In the genomic region with DNA sequence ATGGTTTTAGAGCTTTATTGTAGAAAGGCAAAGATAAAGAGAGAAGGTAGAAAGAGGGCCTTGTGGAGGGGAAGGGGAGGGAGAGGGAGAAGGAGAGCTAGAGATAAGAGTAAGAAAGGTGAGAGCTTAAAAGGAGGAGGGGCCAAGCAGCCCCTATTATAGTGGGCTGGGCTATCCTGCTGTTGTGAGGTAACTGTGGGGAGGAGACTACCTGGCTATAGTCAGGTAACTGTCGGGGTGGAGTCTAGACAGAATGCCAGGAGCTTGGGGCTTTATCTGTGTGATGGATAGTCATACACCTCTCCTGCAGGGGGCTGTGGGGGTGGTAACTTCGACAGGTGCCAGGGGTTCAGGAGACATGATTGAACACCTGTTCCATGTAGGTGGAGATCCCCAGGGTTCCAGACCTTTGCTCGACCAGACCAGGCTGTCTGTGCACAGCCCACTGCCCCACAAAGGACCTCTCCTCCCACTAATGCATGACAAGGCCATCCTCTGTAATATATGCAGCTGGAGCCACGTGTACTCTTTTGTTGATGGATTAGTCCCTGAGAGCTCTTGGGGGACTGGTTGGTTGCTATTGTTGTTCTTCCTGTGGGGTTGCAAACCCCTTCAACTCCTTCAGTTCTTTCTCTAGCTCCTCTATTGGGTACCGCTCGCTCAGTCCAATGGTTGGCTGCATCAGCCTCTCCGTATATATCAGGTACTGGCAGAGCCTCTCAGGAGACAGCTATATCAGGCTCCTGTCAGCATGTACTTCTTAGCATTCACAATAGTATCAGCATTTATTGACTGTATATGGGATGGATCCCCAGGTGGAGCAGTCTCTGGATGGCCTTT, we compare ENCODE assay signal across 19 mouse cellular contexts. TPM values are rescaled to one million over a fixed set of nuclear protein-coding genes. Genes with fewer than 3 reads are reported as not detected.
DNase-seq lines count a peak whose midpoint lies in the region; ATAC-seq lines count a peak whose summit lies in the region.
"Had no signal": no experiment of that assay in that cellular context is flagged by ENCODE, and none has a peak within 500 bp of the region (broad histone marks: within the 10 kb centered on the region; RNA-seq: fewer than 3 reads in every experiment).

No protein-coding gene starts in this region.

- ATAC-seq in heart, embryonic 12.5 days (ENCODE audit: insufficient number of reproducible peaks, low FRiP score): peak; percentile 22; the same call in 1 of the 2 replicates
- no peak for ATAC-seq in limb, embryonic 13.5 days (ENCODE audit: low FRiP score, low read depth)
- peak; percentile 68; the same call in 1 of the 2 replicates for ATAC-seq in intestine, embryonic 16.5 days
- ATAC-seq: forebrain, embryonic 15.5 days; Patski had no signal

- H3K9ac ChIP-seq in heart, embryonic 12.5 days: no peak overlapping the region
- H3K9ac ChIP-seq in limb, embryonic 13.5 days: no peak overlapping the region
- no peak overlapping the region for H3K9ac ChIP-seq in intestine, embryonic 16.5 days (ENCODE audit: low read depth, low read length)
- H3K9ac ChIP-seq: forebrain, embryonic 15.5 days; heart, embryonic 15.5 days; hindbrain, embryonic 15.5 days had no signal

- no peak overlapping the region for H3K27ac ChIP-seq in heart, embryonic 12.5 days (ENCODE audit: poor library complexity, severe bottlenecking)
- no peak overlapping the region for H3K27ac ChIP-seq in limb, embryonic 13.5 days
- no peak overlapping the region for H3K27ac ChIP-seq in limb, embryonic 10.5 days
- H3K27ac ChIP-seq in intestine, embryonic 16.5 days (ENCODE audit: low read length): no peak overlapping the region
- no peak overlapping the region for H3K27ac ChIP-seq in forebrain, embryonic 10.5 days
- H3K27ac ChIP-seq: forebrain, embryonic 15.5 days; heart, embryonic 15.5 days; hindbrain, embryonic 15.5 days had no signal

- 27% methylated on average over 7 of the region's 7 CpGs for WGBS in heart, embryonic 12.5 days
- 35% methylated on average over 7 of the region's 7 CpGs for WGBS in limb, embryonic 13.5 days
- WGBS in limb, embryonic 10.5 days: 41% methylated on average over 7 of the region's 7 CpGs
- WGBS in intestine, embryonic 16.5 days: 32% methylated on average over 7 of the region's 7 CpGs
- 12% methylated on average over 7 of the region's 7 CpGs for WGBS in forebrain, embryonic 10.5 days

- H3K36me3 ChIP-seq in heart, embryonic 12.5 days: no peaks in the 10 kb centered on the region
- H3K36me3 ChIP-seq in limb, embryonic 13.5 days: no peaks in the 10 kb centered on the region
- H3K36me3 ChIP-seq in limb, embryonic 10.5 days: no peaks in the 10 kb centered on the region
- H3K36me3 ChIP-seq in intestine, embryonic 16.5 days (ENCODE audit: control insufficient read depth, insufficient read depth, low read length): no peaks in the 10 kb centered on the region
- no peaks in the 10 kb centered on the region for H3K36me3 ChIP-seq in forebrain, embryonic 10.5 days (replicated peaks)
- H3K36me3 ChIP-seq: forebrain, embryonic 15.5 days; heart, embryonic 15.5 days; hindbrain, embryonic 15.5 days had no signal

- peak overlapping the region; percentile 54; the same call in 1 of the 2 replicates for H3K4me2 ChIP-seq in heart, embryonic 12.5 days
- peak overlapping the region; percentile 32; the same call in 1 of the 2 replicates for H3K4me2 ChIP-seq in limb, embryonic 13.5 days (replicated peaks)
- H3K4me2 ChIP-seq in intestine, embryonic 16.5 days (ENCODE audit: low read depth, low read length): peak overlapping the region; percentile 20; the same call in 1 of the 2 replicates
- H3K4me2 ChIP-seq: forebrain, embryonic 15.5 days; hindbrain, embryonic 15.5 days had no signal

- peaks cover 11% of the 10 kb centered on the region for H3K9me3 ChIP-seq in heart, embryonic 12.5 days (replicated peaks)
- H3K9me3 ChIP-seq in limb, embryonic 13.5 days: peaks cover 5% of the 10 kb centered on the region
- H3K9me3 ChIP-seq in limb, embryonic 10.5 days (replicated peaks): no peaks in the 10 kb centered on the region
- H3K9me3 ChIP-seq in intestine, embryonic 16.5 days (ENCODE audit: control insufficient read depth, low read length): no peaks in the 10 kb centered on the region; the same call in 1 of the 2 replicates
- peaks cover 9% of the 10 kb centered on the region for H3K9me3 ChIP-seq in forebrain, embryonic 10.5 days
- H3K9me3 ChIP-seq: forebrain, embryonic 15.5 days; hindbrain, embryonic 15.5 days had no signal

- H3K4me3 ChIP-seq in heart, embryonic 12.5 days: no peak overlapping the region
- H3K4me3 ChIP-seq in limb, embryonic 13.5 days: no peak overlapping the region
- no peak overlapping the region for H3K4me3 ChIP-seq in limb, embryonic 10.5 days
- H3K4me3 ChIP-seq in intestine, embryonic 16.5 days (ENCODE audit: low read length): no peak overlapping the region
- no peak overlapping the region; the same call in 1 of the 2 replicates for H3K4me3 ChIP-seq in forebrain, embryonic 10.5 days
- H3K4me3 ChIP-seq: forebrain, embryonic 15.5 days; heart, embryonic 15.5 days; hindbrain, embryonic 15.5 days; megakaryocyte, embryonic 14.5 days had no signal

- no peak for DNase-seq in heart, postnatal 14 days
- DNase-seq in limb, embryonic 10.5 days (ENCODE audit: low spot score): no peak
- peak; percentile 71 for DNase-seq in ES-CJ7 (ENCODE audit: low read depth, low spot score)
- no peak for DNase-seq in cerebellum, adult 8-10 months
- DNase-seq in forebrain, embryonic 10.5 days (ENCODE audit: extremely low spot score, low spot score): no peak
- DNase-seq: adrenal gland, postnatal 25 days; cerebellum, postnatal 10 days; kidney, postnatal 10 days; lung, postnatal 14 days; thymus, adult 18-20 months had no signal

- no peaks in the 10 kb centered on the region; the same call in 1 of the 2 replicates for H3K4me1 ChIP-seq in heart, embryonic 12.5 days (replicated peaks)
- no peaks in the 10 kb centered on the region for H3K4me1 ChIP-seq in limb, embryonic 13.5 days
- peaks cover 5% of the 10 kb centered on the region; the same call in 1 of the 2 replicates for H3K4me1 ChIP-seq in limb, embryonic 10.5 days
- no peaks in the 10 kb centered on the region for H3K4me1 ChIP-seq in intestine, embryonic 16.5 days (ENCODE audit: control insufficient read depth, insufficient read depth, low read length)
- peaks cover 17% of the 10 kb centered on the region for H3K4me1 ChIP-seq in forebrain, embryonic 10.5 days
- H3K4me1 ChIP-seq: forebrain, embryonic 15.5 days; heart, embryonic 15.5 days; hindbrain, embryonic 15.5 days had no signal

- intact Hi-C loops in heart, postnatal 14 days (cut with DNase I): no loop called here

- H3K27me3 ChIP-seq in heart, embryonic 12.5 days (replicated peaks): peaks cover 15% of the 10 kb centered on the region
- peaks cover 13% of the 10 kb centered on the region for H3K27me3 ChIP-seq in limb, embryonic 13.5 days
- H3K27me3 ChIP-seq in limb, embryonic 10.5 days (ENCODE audit: low read depth, poor library complexity, severe bottlenecking): peaks cover 16% of the 10 kb centered on the region
- H3K27me3 ChIP-seq in intestine, embryonic 16.5 days (replicated peaks; ENCODE audit: control insufficient read depth, insufficient read depth, low read length): no peaks in the 10 kb centered on the region
- H3K27me3 ChIP-seq in forebrain, embryonic 10.5 days (ENCODE audit: poor library complexity, severe bottlenecking): peaks cover 17% of the 10 kb centered on the region
- H3K27me3 ChIP-seq: CH12.LX; forebrain, embryonic 15.5 days; hindbrain, embryonic 15.5 days; Patski had no signal

RNA-seq across cellular contexts. Expression of gene Tnpo3, which starts 30.1 kb away (rescaled TPM):
- polyA plus RNA-seq in heart, embryonic 12.5 days (2016; fragmentation: Nextera tagmentation; extraction: Ambion mirVana): 71.6 and 73.4 TPM in 2 replicates
- 10 to 100 TPM; 37.8 to 43.3 TPM for total RNA-seq in heart, postnatal 14 days (2021)
- 97.3 and 98.8 TPM in 2 replicates for polyA plus RNA-seq in limb, embryonic 13.5 days (2015; fragmentation: Nextera tagmentation; extraction: Ambion mirVana)
- polyA plus RNA-seq in limb, embryonic 10.5 days (2016; fragmentation: Nextera tagmentation; extraction: Ambion mirVana): 115 and 128 TPM in 2 replicates
- 69.7 and 71.3 TPM in 2 replicates for polyA plus RNA-seq in intestine, embryonic 16.5 days (2015; fragmentation: Nextera tagmentation; extraction: Ambion mirVana)
- polyA plus RNA-seq in forebrain, embryonic 10.5 days (2016; fragmentation: Nextera tagmentation; extraction: Ambion mirVana): 127 and 129 TPM in 2 replicates

RNA-seq across cellular contexts. Expression of gene Tspan33, which starts 54.2 kb away (rescaled TPM):
- polyA plus RNA-seq in heart, embryonic 12.5 days (2016; fragmentation: Nextera tagmentation; extraction: Ambion mirVana): 11.2 and 11.9 TPM in 2 replicates
- total RNA-seq in heart, postnatal 14 days (2021): 1 to 10 TPM; 1.3 to 2.4 TPM
- polyA plus RNA-seq in limb, embryonic 13.5 days (2015; fragmentation: Nextera tagmentation; extraction: Ambion mirVana): 4.6 and 5.1 TPM in 2 replicates
- 6.7 and 7.0 TPM in 2 replicates for polyA plus RNA-seq in limb, embryonic 10.5 days (2016; fragmentation: Nextera tagmentation; extraction: Ambion mirVana)
- 0.98 and 2.6 TPM in 2 replicates for polyA plus RNA-seq in intestine, embryonic 16.5 days (2015; fragmentation: Nextera tagmentation; extraction: Ambion mirVana)
- 11.5 and 13.3 TPM in 2 replicates for polyA plus RNA-seq in forebrain, embryonic 10.5 days (2016; fragmentation: Nextera tagmentation; extraction: Ambion mirVana)
